In the genomic region with DNA sequence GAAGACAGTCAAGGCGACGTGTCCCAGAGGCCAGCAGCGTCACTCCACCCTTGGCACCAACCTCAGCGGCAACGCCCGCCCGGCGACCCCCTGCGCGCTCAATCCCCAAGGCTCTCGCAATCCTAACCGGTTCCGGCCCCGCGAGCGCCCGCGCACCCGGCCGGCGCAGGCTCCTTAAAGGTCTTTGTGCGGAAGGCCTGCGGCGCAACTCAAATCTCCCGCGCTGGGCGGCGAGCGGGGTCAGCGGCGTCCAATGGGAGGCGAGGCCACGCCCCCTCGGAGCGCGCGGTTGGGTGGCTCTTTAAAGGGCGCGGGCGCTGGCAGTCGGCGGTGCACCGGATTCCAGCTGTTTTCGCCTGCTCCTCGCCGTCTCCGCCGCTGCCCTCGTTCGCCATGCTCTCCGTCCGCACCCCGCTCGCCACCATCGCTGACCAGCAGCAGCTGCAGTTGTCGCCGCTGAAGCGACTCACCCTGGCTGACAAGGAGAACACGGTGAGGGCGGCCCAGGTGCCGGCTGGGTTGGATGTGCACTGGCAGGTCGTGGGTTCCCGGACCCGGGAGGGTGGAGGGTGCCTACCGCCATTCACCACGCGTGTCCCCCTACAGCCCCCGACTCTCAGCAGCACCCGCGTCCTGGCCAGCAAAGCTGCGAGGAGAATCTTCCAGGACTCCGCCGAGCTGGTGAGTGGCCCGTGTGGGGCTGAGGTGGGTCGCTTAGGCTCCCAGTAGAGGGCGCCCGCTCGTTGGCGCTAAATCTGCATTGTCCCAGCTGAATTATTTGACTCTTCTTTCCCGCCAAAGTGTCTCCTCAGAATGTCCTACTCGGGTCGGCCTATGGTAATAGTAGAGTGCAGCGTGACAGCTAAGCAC, we compare ENCODE assay signal across 8 mouse cellular contexts. TPM values are rescaled to one million over a fixed set of nuclear protein-coding genes. Genes with fewer than 3 reads are reported as not detected.
A peak's percentile ranks its signal among the peaks of the same experiment; 100 is the strongest.
DNase-seq lines count a peak whose midpoint lies in the region; ATAC-seq and TF ChIP-seq lines count a peak whose summit lies in the region.

Rrm2 (plus strand) TSS at position 288 of the 870 bp plus-strand sequence.

- H3K4me2 ChIP-seq in hindbrain, postnatal 0 days (ENCODE audit: low read depth, low read length) = peak within 1 kb of the TSS; percentile 88

- H3K9me3 ChIP-seq in hindbrain, postnatal 0 days (ENCODE audit: low read length) = no peaks in the 10 kb centered on the region

- H3K36me3 ChIP-seq in hindbrain, postnatal 0 days (ENCODE audit: insufficient read depth, low read length) = no peaks in the 10 kb centered on the region
- H3K36me3 ChIP-seq in macrophage (ENCODE audit: inconsistent target) = no peaks in the 10 kb centered on the region

- peak within 1 kb of the TSS; percentile 81 for H3K27ac ChIP-seq in gastrocnemius, adult 2 months
- peak within 1 kb of the TSS; percentile 68; the same call in 1 of the 2 replicates for H3K27ac ChIP-seq in hindbrain, postnatal 0 days
- 0 out of 2 replicates have a peak within 1 kb of the TSS, but pooled peaks have one; percentile 5 for H3K27ac ChIP-seq in left cerebral cortex, adult 2 months
- H3K27ac ChIP-seq in macrophage = peak within 1 kb of the TSS; percentile 40

- peak; percentile 98 for DNase-seq in ZHBTc4 (ENCODE audit: low read depth, low spot score)
- DNase-seq in cerebellum, postnatal 4 days (ENCODE audit: low spot score in 2 of 2) = peak; percentile 89 to 96
- peak; percentile 97 for DNase-seq in gastrocnemius, adult 2 months
- DNase-seq in hindbrain, postnatal 0 days (ENCODE audit: low spot score) = peak; percentile 96
- DNase-seq in left cerebral cortex, adult 2 months (ENCODE audit: extremely low spot score in 1 of 2, low spot score in 2 of 2) = peak; percentile 92
- DNase-seq in retina, postnatal 7 days (ENCODE audit: low read depth, low spot score) = peak; percentile 88
- DNase-seq in urinary bladder, adult 18-20 months (ENCODE audit: low spot score in 2 of 2) = peak; percentile 85 to 90

- H3K9ac ChIP-seq in hindbrain, postnatal 0 days (replicated peaks; ENCODE audit: low read length) = peak within 1 kb of the TSS; percentile 66

- peak; percentile 90 for ATAC-seq in hindbrain, postnatal 0 days

- H3K4me1 ChIP-seq in hindbrain, postnatal 0 days (ENCODE audit: insufficient read depth, low read length) = peaks cover 7% of the 10 kb centered on the region; the same call in 1 of the 2 replicates

- TF ChIP-seq CTCF in gastrocnemius, adult 2 months (IDR thresholded peaks at IDR 0.05) = peak; percentile 89
- TF ChIP-seq CTCF in hindbrain, postnatal 0 days (IDR thresholded peaks at IDR 0.05; ENCODE audit: low read depth) = peak; percentile 86
- peak; percentile 86 for TF ChIP-seq CTCF in left cerebral cortex, adult 2 months (IDR thresholded peaks at IDR 0.05)

- intact Hi-C loops in gastrocnemius, adult 2 months (cut with DNase I) = no loop called here
- intact Hi-C loops in left cerebral cortex, adult 2 months (cut with DNase I) = loop anchor here (5.0 kb wide), 1 partner anchor 1589 kb away; no protein-coding TSS in a partner anchor

- peak within 1 kb of the TSS; percentile 95 for H3K4me3 ChIP-seq in gastrocnemius, adult 2 months
- peak within 1 kb of the TSS; percentile 80 for H3K4me3 ChIP-seq in hindbrain, postnatal 0 days (ENCODE audit: low read length)
- peak within 1 kb of the TSS; percentile 82 for H3K4me3 ChIP-seq in left cerebral cortex, adult 2 months
- peak within 1 kb of the TSS; percentile 52 for H3K4me3 ChIP-seq in macrophage (ENCODE audit: inconsistent target)

- H3K79me2 ChIP-seq in macrophage (ENCODE audit: inconsistent target) = peaks cover 8% of the 10 kb centered on the region

- H3K27me3 ChIP-seq in hindbrain, postnatal 0 days (ENCODE audit: insufficient read depth, low read length) = no peaks in the 10 kb centered on the region

- under 1% methylated on average over 75 of the region's 83 CpGs for WGBS in hindbrain, postnatal 0 days
- WGBS in macrophage (ENCODE audit: missing documents) = under 1% methylated on average over 83 of the region's 83 CpGs

RNA-seq across cellular contexts. Expression of gene Rrm2, which starts in this region (rescaled TPM):
- total RNA-seq in gastrocnemius, adult 2 months (2021) = 1 to 10 TPM in 1 of 2 experiments, under 1 TPM in 1; 0.89 to 1.1 TPM
- total RNA-seq in hindbrain, postnatal 0 days (2014; rRNA removed) = 23.4 TPM in 2 replicates
- 53.4 and 61.1 TPM in 2 replicates for polyA plus RNA-seq in hindbrain, postnatal 0 days (2015; fragmentation: Nextera tagmentation; extraction: Ambion mirVana)
- total RNA-seq in left cerebral cortex, adult 2 months (2021) = 1 to 10 TPM; 1.9 to 2.2 TPM
- total RNA-seq in macrophage (2018; cell fraction: chromatin; rRNA removed) = 10 to 100 TPM in 2 of 26 experiments, 1 to 10 TPM in 18, under 1 TPM in 4, not detected in 2; 0.38 to 14.6 (median 3.1) TPM
- 1 to 10 TPM; 2.1 to 9.9 (median 4.3) TPM for total RNA-seq in macrophage (2018; cell fraction: cytosol; rRNA removed)
- 10 to 100 TPM in 1 of 26 experiments, 1 to 10 TPM in 22, under 1 TPM in 3; 0.59 to 57.8 (median 1.9) TPM for total RNA-seq in macrophage (2018; cell fraction: nucleus; rRNA removed)
- 1.3 to 36.1 TPM (median 10.5 TPM) in 3 replicates for polyA plus RNA-seq in macrophage (2018)

Comparison
In these comparisons a context has a peak if more than half of its experiments do, and no peak if none do; other contexts are left out.
1. Peak in every context shown above with its lines: DNase-seq, ATAC-seq, H3K4me3 ChIP-seq and H3K27ac ChIP-seq.
2. H3K27ac ChIP-seq: peak in every context shown above with its lines; median percentile 81 in gastrocnemius, adult 2 months; 68 in hindbrain, postnatal 0 days; 40 in macrophage; 5 in left cerebral cortex, adult 2 months.